Mouse (Mus musculus) common myeloid progenitor, adult 5-6 weeks (primary cell): ENCODE measurements around the gene Inca1. TPM values are rescaled to one million over a fixed set of nuclear protein-coding genes. Genes with fewer than 3 reads are reported as not detected.
A peak's percentile ranks its signal among the peaks of the same experiment; 100 is the strongest.

Experiments used
- ATAC-seq: replicated peaks from 2 replicates; pipeline ENCODE4 v1.8.0; 2016; ENCODE audit warnings: low read depth, mild to moderate bottlenecking, moderate TSS enrichment, inconsistent platforms; ENCODE audit not compliant: poor library complexity, severe bottlenecking
- total RNA-seq: library from RNA; stranded (forward); fragments of 200-1000, 187-1606 nt; gene quantifications from 2 replicates; pipeline ENCODE4 v1.2.3, GENCODE M21; 2017

Inca1 gene
- total RNA-seq, 1 experiment from 2014 or later, result not detected

DNA sequence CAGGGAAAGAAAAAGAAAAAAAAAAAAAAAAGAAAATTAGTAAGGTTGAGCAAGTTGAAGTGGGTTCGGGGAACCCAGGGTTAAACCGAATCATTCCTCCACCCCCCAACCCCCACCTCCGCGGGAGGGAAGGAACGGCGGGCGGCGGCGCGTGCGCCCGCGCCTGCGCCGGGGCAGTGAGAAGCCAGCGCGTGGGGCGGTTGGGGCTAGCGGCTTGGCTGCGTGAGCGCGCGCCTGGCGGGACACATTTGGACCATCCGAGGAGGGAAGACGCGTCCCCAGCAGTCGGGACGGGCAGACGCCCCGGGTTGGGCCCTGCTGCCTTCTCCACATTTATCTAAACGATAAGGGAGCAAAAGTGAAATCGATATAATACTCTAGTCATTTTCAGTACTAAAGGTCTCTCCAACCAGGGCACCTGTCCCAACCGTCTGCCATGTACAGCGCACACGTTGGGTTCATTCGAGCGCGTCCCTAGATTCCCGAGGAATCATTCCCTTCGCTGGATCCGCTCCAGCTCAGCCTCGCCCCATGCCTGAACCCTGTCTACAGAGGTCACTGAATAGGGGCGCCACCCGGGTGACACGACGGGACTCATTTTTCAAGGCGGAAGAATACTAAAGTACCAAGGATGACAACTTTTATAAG, 44.9 kb downstream of the Inca1 start:
- peak; percentile 23 for ATAC-seq

DNA sequence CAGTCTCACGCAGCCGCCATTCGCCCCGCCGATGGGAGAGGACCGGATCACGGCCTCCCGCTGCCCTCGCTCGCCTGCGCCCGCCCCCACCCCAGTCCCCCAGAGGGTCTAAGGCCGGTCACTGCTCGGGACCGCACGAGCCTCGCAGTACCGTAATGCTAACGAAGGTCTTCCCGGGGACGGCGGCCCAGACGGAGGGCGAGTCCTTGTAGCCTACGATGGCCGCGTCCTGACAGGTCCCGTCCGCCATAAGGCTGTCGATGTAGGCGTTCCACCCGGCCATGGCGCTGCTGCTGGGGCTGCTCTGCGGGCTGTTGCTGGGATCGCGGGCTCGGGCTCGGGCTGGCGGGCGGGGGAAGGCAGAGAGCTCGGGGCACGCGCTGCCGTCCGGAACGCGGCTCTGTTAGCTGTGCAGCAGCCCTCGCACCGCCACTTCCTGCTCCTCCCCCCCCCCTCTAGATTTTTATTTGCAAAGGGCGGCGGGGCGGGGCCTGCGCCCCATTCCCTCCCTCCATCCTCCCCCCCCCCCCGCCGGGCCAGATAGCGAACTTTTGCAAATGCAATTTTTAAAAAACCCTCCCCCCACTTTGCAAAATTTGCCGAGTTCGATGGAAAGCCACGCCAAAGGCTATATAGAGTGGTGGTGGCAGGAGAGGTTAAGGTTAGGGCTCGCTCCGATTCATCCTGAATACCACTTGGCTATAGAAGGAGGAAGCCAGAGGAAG, 45.6 kb downstream of the Inca1 start, which contains the start of gene Pfn1:
Gene Pfn1, minus strand, starts transcription at position 447 of the 725 bp plus-strand sequence.
- ATAC-seq, result peak; percentile 19

DNA sequence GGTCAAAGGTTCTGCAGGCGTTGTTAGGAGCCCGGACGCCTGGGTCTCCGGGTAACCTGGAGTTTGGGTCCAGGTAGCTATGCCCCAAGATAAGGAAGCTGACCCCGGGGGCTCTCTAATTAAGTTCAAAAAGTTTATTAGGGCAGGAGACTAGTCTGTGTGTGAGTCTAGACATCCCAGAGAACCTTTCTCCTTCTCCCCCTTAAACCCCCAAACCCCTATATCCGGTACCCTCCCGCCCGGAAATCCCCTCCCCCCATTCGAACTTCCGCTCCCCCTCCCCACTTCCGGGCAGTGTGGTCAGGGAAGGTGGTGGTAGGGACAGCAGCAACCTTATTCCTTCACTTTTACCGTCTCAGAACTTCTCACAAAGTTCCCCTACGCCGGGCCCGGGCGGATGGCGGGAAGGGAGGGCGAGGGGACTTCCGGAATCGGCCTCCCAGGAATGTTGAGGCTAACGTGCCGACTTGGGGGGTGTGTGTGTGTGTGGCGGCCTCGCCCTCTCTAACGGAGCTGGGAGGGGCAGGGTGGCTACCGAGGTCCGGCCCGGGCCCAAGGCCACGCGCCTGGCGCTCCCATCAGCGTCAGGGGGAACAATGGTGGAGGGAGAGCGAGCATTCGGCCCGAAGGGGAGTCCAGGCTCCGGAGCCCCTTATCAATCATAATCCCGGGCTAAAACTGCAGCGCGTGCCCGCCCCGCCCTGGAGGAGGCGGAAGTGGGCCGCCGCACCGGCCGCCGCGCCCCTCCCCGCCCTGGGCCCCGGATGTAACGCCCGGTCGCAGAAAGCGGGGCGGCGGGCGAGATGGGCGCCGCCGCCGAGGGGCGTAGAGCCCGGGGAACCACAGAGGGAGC, 46.4 kb downstream of the Inca1 start:
- ATAC-seq, result no peak

DNA sequence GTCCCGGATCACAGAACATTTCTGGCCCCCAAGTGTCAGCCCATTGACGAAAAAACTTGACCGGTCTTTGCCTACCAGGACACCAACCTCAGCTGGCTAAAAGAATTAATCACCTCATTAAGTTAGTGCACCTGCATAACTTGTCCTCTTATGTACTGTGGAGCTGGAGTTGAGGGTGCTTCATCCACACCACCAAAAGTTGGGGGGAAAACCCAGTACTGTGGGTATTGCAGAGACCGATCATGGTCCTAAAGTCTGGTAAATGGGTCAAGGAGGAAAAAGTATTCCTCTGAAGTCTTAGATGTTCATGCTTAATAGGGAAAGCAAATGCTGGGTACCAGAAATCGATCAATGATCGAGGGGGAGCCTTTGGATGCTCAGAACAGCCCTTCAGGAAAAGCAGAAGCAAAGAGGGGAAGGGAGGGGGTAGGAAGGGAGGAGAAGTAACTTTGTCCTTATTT, 47.0 kb downstream of the Inca1 start:
- no peak for ATAC-seq

DNA sequence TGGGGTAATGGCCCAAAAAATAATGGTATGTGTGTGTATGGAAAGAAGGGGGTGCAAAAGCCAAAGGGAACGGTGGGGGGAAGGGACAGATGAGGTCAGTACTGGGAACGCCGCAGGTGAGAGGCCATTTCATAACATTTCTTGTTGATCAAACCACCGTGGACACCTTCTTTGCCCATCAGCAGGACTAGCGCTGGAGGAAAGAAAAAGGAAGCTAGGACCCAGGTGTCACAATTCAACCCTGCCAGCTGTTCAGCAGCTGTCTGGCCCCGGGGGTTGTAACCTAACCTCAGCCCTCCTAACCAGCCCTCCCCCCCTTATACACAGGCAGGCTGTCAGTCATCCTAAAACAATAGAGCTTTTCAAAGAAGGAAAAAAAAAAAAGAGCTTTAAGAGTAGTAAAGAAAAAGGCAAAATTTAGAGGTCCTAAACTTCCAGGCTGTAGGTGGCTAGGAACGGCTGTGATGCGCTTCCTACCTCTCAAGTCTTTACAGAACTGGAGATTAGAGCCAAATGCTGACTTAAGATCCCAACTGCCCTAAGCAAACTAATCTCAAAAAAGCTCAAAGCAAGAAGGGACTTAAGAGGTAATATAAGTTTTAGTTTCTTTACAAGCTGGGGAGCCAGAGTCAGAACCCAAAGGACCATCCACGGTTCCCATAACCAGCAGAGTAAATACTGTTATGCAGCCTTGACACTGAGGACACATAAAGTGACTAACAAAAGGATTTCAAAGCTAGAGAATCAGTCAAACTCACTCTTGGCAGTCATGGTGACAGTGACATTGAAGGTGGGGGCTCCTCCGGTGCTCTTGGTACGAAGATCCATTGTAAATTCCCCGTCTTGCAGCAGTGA, 47.7 kb downstream of the Inca1 start:
- ATAC-seq, result no peak

DNA sequence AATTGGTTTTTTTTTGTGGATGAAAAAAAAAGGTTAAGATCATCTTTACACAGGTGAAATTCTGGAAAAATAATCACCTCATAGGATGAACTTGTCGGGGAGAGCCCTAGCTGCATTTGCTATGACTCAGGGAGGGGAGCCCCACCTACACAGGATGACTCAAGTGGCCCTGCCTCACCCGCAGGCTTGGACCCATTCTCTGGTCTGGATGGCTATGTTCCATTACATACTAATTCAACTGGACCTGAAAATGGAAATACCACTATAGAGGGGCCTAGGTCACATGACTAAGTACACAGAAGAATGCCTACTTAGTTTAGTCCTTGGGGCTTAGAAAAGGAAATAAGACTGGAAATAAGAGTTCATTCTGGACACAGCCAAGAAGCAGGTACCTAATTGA, 48.6 kb downstream of the Inca1 start:
- ATAC-seq, result no peak

DNA sequence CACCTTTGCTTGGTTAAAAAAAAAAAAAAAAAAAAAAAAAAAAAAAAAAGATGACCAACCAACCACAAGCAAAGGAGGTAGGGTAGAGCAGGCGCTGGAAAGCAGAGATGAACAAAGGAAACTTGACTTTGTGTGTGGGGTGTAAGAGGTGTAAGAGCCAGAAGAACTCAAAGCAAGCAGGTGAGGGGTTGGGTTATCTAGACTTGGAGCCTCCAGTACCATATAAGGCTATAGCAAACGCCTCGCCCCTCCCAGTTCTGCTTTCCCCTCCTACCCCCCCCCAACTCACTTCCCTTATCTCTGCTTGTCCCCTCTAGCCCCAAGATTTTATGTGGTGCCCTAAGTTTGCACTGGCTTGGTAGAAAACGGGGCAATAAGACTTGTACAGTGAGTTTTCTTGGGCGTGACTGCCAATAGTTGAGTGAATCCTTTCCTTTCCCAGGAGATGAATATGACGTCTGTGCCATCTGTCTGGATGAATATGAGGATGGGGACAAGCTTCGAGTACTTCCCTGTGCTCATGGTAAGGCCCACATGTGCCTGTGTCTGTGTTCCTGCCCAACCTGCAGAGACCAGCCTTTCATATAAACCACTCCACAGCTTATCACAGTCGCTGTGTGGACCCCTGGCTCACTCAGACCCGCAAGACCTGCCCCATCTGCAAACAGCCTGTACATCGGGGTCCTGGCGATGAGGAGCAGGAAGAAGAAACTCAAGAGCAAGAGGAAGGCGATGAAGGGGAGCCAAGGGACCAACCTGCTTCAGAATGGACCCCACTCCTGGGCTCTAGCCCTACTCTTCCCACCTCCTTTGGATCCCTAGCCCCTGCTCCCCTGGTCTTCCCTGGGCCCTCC, 49.4 kb downstream of the Inca1 start:
- no peak for ATAC-seq

DNA sequence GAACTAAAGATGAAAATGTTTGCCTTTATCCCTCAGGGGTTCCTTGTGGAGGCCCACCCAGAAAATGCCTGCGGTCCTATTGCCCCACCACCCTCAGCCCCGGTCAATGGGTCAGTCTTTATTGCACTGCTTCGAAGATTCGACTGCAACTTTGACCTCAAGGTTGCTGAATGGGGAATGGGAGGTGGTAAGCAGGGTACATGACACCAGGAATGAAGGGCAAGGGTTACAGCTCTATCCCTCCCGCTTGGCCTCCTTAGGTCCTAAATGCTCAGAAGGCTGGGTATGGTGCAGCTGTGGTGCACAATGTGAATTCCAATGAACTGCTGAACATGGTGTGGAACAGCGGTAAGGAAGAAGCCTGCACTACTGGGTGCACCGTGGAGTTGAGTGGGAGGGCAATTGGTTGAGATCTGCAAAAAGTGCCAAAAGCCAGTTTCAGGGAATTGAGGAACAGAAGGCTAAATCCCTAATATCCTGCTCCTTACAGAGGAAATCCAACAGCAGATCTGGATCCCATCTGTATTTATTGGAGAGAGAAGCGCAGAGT, 50.7 kb downstream of the Inca1 start:
- ATAC-seq, result no peak

DNA sequence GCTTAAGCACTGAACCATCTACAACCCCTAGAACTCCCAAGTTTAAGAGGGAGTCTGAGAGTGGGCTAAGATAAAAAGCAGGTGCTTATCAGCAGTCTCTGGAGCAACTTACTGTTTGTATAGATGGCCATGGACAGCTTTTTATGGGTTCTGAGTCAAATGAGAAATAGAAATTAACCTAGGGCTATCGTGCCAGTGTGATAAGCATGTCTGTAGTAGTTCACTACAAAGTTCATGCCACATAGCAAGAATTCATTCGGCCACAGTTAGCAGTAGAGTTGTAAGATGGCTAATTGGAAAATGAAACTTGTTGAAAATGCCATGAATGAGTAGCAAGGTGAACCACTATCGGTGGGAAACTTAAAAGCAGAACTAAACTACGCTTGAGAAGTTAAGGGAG, 51.4 kb downstream of the Inca1 start:
- ATAC-seq, result no peak

DNA sequence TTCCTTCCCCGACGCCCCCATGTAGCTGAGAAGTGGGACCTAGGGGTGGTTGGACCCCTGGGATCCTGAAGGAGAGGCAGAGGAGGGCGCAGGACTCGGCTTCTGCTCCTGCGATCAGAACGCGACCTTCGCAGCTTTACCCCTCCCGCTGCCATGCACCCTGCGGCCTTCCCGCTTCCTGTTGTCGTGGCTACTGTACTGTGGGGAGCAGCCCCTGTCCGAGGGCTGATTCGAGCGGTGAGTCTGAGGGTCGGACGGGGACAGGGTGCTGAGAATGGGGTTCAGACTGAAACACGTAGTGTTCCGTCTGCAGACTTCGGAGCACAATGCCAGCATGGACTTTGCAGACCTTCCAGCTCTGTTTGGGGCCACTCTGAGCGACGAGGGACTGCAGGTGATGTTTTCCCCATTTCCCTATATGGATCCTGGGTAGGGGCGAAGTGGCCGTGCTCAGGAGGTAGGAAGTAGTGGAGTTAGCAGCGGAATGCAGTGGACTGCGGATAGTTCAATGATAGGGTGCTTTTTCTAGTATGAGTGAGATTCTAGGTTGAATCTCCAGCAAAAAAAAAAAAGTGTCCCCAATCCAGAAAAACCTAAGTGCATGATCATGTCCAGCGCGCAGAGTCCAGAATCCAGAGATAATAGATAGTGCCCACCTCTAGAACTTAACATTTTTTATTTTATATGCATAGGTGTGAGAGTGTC, 52.1 kb downstream of the Inca1 start:
- 0 out of 2 replicates have a peak, but pooled peaks have one; percentile 7 for ATAC-seq

DNA sequence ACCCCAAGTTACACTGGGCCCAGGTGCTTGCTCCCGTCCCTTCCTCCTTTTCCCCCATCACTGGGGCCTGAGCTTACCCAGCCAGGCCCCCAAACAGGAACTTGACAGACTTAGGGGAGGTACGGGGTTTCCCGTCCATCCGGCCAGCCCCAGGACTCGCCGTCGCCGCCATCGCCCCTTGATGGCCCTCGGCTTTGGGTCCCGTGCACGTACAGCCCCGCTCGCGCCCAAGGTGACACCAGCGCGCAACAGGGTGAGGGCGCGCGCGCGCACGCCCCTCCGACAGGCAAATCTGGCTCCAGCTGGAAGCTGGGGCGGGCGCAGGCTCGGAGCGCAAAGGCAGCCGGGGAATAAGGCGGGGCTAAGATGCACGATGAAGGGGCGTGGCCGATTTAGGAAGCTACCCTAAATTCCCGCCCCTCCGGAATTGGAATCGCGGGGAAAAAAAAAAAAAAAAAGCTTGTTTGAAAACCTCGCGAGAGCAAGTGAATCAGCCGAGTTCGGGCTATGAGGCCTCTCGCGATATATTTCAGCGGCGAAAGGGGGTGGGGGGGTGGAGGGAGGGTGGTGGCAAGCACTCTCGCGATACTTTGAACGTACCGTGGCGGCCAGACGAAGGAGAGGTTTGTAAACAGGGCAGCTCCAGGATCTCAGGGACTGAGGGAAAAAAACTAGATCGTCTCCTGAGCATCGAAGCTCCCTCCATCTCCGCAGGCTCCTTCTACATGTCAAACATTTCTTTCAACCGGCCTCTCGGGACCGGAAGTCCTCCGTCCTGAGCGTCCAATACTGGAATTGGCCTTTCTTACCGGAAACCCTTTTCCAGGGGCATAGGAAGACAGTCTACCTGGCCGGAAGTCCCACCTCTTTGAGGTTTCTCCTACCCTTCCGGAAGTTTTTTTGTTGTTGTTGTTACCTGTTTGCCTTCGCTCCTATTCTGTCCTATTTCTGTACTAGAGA, 53.0 kb downstream of the Inca1 start, which contains the start of the genes Rnf167 and Slc25a11:
Gene Rnf167, plus strand, starts transcription at position 545 of the 960 bp plus-strand sequence.
Gene Slc25a11, minus strand, starts transcription at position 789 of the 960 bp plus-strand sequence.
- ATAC-seq, result peak; percentile 66

DNA sequence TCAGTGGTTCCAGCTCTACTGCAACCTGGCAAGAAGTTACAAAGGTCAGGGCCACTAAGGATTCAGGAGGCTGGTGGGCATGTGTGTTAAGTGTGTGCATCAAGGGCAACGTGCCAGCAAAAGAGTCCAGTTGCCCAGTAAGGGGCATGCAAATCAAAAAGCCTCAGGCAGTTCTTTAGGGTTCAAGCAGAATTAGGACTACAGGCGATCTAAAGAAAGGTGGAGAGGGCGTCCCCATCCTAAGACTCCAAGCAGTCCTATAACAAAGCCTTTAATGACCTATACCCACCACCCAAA, 53.7 kb downstream of the Inca1 start:
- no peak for ATAC-seq

DNA sequence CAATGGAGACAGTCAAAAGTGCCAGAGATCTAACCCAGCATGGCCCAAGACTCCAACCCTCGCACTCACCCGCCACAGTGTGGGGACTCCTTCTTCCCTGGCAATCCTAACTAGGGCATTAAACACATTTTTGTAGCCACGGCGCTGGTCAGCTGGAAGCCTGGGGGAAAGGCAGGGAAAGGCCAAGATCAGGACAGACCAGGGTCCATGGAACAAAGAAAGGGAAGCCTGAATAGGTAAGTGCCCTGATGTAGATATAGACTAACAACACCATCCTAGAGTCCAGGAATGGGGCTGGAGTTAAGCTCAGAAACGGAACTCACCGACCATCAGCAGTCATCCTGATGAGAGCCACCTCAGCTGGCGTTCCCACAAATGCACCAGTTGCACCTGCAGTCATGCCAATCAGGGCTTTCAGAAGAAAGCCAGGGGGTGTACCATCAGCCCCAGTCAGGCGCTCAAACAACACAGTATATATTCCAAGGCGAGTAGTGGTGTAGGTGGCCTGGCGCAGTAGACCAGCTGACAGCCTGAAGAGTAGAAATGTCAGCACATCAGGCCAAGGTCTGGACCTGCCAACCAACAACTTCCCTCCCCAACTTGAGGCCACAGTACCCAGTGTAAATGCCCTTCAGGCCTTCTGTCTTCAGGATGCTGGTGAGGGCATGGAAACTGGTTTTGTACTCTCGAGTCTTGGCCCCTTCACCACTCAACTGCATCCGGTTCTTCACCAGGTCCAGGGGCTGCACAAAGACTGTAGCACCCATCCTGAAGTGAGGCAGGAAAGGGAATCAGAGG, 54.3 kb downstream of the Inca1 start:
- no peak for ATAC-seq

DNA sequence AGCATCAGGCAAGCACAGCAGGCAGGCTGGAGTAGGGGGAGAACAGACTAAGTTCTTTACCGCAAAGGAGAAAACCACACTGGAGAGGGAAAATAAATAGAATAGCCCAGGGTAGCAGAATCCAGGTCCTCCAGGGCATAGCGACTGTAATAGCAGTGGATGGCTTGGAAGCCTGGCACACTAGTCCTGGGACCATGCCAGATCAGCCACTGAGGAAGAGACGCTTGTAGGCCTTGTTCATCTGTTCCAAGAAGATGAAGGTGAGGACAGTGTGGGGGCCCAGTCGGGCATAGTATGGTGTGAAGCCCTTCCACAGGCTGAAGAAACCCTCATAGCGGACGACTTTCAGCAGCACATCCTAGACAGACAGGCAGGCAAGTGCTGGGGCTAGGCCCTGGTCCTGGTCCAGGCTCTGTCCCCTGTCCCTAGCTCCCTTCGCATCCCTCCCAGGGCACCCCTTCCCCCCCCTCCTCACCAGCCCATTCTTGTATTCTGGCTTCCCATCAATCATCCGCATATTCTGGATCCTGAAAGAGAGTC, 55.3 kb downstream of the Inca1 start:
- ATAC-seq, result no peak

DNA sequence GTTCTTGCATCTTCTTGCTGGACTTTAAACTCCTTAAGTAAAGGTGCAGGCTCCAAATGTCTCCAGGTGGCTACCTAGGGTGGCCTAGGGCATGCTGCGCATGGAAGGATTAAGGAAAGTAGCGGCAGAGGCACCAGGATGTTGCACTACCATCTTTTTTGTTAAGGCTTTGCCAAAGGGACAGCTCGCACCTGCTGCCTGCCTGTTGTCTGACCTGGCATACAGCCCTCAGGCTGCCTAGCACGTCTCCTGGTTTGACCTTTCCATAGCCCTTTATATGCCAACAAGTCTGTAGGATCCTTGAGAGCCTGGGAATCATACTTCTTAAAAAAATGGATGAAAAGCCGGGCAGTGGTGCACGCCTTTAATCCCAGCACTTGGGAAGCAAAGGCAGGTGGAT, 56.9 kb downstream of the Inca1 start:
- ATAC-seq, result no peak

DNA sequence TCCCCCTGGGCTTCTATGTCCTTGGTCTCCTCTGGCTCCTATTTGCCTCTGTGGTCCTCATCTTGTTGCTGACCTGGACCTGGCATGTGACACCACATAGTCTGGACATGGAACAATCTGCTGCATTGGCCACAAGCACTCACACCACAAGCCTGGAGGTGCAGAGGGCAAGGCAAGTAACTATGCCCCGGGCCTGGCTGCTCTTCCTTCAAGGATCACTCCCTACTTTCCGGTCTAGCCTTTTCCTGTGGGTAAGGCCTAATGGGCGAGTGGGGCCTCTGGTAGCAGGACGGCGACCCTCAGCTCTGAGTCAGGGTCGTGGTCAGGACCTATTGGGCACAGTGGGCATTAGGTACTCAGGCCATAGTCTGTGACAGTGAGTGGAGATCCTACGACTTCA, 58.7 kb downstream of the Inca1 start:
- ATAC-seq, result no peak
